Mouse (Mus musculus) liver, embryonic 14.5 days (tissue): Measurements from ENCODE around the gene Itga2.

ENCODE experiments used
- CTCF ChIP-seq: IDR thresholded peaks from 2 replicates; pipeline ENCODE4 v1.5.1; 2016; ENCODE audit warnings: antibody characterized with exemption, low read depth, control low read depth
- EP300 ChIP-seq: IDR thresholded peaks from 2 replicates; pipeline ENCODE4 v1.6.1; 2016; ENCODE audit warnings: antibody characterized with exemption, low read depth

DNA sequence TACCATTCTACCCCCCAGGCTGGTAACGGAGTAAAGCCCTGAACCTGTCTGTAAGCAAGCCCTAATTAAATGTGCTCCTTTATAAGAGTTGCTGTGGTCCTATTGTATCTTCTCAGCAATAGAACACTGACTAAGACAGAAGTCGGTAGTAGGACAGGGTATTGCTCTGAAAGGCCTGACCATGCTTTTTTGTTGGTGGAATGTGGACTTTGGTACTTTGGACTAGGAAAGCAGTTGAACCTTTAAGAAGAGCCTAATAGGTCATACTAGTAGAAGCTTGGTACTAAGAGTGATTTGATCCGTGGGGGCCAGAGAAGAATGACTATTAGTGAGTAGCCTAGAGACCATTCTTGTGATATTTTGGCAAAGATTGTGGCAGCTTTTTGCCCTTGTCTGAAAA, 130.0 kb downstream of the Itga2 start:
- TF ChIP-seq CTCF (no peak), EP300 (no peak)
